Mouse (Mus musculus): ENCODE data around the gene Nr1i3.

Nr1i3 gene

GRCm38 (mm10) chr1:171251594-171252324 lies 38.0 kb downstream of the Nr1i3 start:
- DNase-seq (ENCODE audit: low read depth, low spot score), result no peak

GRCm38 (mm10) chr1:171252415-171252814 lies 38.6 kb downstream of the Nr1i3 start:
- no peak for DNase-seq (ENCODE audit: low read depth, low spot score)

GRCm38 (mm10) chr1:171256095-171256818 lies 42.5 kb downstream of the Nr1i3 start:
- DNase-seq (ENCODE audit: low read depth, low spot score), result no peak

DNA sequence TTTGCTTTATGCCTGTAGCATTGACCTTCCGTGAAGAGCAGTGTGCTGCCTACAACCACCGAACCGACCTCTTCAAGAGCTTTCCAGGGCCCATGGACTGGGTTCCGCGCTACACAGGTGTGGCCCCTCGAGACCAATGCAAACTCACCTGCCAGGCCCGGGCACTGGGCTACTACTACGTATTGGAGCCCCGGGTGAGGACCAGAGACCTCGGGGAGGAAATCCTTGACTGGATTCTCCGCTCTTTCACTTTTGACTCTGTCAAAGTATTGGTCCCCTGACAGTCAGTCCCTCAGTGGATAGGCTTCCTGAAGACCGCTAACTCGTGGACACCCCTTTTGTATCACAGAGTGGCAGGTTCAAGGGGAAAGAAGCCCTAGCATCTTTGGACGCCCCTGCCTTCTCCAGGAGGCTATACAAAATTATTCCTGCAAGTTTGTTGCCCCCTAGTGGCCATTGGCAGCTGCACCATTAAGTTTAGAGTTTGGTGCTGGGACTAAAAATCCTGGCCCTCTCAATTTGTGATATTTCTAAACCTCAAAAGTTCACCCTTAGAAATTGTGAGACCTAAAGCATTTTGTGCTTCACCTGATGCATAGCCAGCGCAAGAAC lies 43.3 kb downstream of the Nr1i3 start:
- peak; percentile 62 for DNase-seq (ENCODE audit: low read depth, low spot score)

GRCm38 (mm10) chr1:171257781-171258180 lies 44.0 kb downstream of the Nr1i3 start:
- DNase-seq (ENCODE audit: low read depth, low spot score), result no peak

- no peak for DNase-seq (ENCODE audit: low read depth, low spot score)
These were observed 45.2 kb downstream of the Nr1i3 start for GRCm38 (mm10) chr1:171258921-171259320.

GRCm38 (mm10) chr1:171260316-171260715 lies 46.5 kb downstream of the Nr1i3 start:
- no peak for DNase-seq (ENCODE audit: low read depth, low spot score)

- peak; percentile 70 for DNase-seq (ENCODE audit: low read depth, low spot score)
These were observed 48.9 kb downstream of the Nr1i3 start for GRCm38 (mm10) chr1:171262594-171263130.

GRCm38 (mm10) chr1:171263185-171263611 lies 49.4 kb downstream of the Nr1i3 start:
- DNase-seq (ENCODE audit: low read depth, low spot score), result peak; percentile 68

GRCm38 (mm10) chr1:171263666-171264461 lies 50.1 kb downstream of the Nr1i3 start:
- no peak for DNase-seq (ENCODE audit: low read depth, low spot score)

- DNase-seq (ENCODE audit: low read depth, low spot score), result no peak
These were observed 52.4 kb downstream of the Nr1i3 start for GRCm38 (mm10) chr1:171265971-171266744.

- DNase-seq (ENCODE audit: low read depth, low spot score), result no peak
These were observed 54.6 kb downstream of the Nr1i3 start for GRCm38 (mm10) chr1:171268341-171268740.

DNA sequence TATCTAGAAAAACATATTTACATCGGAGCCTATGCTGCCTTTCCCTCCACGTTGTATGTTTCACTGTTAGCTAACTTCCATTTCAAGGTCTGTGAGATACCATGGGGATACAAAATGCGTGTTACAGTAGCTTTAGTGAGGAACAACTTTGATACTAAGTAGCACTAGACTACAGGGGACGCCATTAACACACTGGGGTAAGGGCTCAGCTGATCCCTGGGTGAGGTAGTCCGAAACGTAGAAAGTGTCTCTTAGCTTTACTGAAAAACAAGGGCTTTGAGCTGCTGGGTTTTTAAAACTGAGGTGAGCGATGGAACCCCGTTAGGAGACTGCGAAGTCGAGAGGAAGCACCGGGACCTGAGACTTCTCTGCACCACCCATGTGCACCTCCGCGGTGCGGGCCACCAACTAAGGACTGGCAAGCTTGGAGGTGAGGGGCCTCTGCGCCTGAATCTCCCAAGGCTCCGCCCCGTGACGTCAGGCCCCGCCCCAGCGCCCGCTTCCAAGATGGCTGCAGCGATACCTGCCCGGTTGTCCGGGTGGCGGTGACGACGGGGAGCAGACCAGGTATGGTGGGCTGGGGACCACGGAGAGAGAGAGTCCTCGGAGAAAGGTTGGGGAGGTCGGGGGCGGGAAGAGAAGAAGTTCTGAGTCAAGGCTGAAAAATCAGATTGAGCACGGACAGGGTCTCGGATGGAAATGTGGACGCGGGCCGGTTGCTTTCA lies 56.2 kb downstream of the Nr1i3 start, which contains the start of gene B4galt3:
Gene B4galt3, plus strand, starts transcription at position 481 of the 725 bp plus-strand sequence.
- DNase-seq (ENCODE audit: low read depth, low spot score), result peak; percentile 85

Data from skeletal muscle tissue, adult 2 months (tissue).